Mouse (Mus musculus): Measurements from ENCODE around the gene March2. TPM values are rescaled to one million over a fixed set of nuclear protein-coding genes. Genes with fewer than 3 reads are reported as not detected.
"Not testable (repeated sequence)": the region's sequence is repeated elsewhere in the genome, so short reads cannot be mapped to it uniquely, and the experiment has no call there.

The March2 gene
- total RNA-seq (2022) = 10 to 100 TPM; 73.7 to 87.2 (median 80.7) TPM

DNA sequence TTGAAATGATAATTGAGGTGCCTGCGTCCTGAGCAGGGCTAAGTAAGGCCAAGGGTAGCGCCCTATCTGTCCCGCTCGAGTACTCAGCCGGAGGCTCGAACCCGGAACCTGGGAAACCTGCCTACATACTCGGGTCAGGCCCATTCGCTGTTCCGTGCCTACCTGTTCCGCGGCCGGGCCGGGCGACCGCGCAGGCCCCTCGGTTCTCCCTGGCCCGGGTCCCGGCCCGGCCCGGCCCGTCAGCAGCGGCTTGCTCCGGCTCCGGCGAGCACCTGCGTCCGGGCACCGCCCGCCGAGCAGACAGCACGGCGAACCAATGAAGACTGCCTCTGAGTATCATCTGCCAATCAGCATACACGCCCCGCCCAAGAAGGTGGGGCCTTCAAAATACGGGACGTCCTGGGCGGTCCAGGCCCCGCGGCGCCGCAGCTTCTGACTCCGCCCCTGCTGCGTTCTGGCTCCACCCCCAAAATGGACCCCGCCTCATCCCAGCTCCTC lies at the start of gene March2:
Gene March2, minus strand, starts transcription at position 287 of the 498 bp plus-strand sequence.
- DNase-seq (ENCODE audit: low spot score in 2 of 2) = peak; percentile 95 to 96

DNA sequence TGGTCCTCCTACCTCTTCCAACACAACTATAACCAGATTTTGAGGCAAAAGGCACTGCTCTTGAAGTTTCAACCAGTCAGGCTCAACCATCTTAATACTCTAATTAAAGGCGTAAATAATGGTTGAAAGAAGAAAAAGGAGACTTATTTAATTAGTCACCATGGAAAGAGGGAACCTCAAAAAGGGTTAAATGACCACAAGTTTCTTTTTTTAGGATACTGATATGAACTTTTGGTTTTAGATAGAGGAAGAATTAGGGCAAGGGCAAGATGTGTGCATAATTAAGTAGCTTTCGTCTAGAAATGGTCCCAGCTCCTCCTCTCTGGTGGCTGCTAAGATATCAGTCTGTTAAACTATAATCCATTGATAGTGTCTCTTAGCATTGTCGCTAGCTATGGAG lies 47.9 kb upstream of the March2 start:
- DNase-seq (ENCODE audit: low spot score in 2 of 2) = no peak

DNA sequence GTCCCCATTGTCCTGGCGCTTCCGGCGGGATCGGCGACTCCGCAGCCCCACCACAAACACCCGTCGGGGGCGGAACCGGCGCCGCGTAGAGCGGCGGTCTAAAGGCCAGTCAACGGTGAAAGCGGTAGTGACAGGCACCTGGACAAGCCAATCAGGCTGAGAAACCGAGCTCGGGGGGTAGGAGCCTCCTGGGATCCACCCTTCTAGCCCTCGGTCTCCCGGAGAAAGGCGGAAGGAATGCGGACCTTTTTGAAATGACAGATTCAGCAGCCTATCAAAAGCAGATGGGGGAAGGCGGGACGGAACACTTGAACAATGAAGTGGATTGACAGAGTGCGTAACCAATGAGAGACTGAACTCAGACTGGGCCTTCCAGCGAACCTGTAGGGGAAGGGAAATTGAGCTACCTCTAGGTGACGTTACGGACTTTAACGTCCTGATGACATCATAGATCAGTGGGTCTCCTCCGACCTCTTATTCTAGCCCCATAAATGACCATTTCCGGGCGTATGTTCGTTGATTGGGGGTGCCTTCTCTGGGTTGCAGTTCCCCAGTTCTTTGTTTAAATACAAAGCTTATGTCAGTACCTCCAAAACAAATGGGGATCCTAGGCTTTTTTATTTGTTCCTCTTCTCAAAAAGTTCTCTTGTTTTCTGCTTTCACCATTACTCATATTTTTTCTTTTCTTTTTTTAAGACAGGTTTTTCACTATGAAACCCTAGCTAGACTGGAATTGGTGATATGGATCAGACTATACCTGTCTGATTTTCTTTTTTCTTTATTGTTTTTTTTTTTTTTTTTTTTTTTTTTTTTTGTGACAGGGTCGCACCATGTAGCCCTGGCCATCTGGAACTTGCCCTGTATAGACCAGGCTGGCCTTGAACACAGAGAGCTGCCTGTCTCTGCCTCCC lies 42.0 kb upstream of the March2 start, which contains the start of gene Rab11b:
Gene Rab11b, minus strand, starts transcription at position 276 of the 911 bp plus-strand sequence.
- DNase-seq (ENCODE audit: low spot score in 2 of 2) = peak; percentile 100

DNA sequence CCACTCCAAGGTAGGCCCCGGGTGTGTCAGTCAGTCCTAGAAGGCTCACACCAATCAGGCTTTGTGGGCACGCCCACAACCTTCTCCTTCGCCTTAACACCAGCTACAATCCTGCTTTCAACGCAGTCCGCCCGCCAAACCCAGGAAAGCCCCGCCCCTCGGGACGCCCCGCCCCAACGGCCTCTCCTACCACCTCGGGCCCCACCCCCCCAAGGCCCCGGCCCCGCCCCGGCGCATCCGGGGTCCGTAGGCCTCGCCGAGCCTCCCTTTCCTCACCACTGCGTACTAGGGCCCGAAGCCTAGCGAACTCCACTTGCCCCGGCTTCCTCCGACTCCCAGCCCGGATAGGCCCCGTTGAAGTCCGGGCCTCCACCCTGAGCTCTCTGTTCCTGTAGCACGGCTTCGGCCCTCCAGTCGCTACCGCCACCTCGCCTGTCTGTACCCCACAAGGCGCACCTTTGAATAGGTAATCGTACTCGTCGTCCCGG lies 41.3 kb upstream of the March2 start:
- DNase-seq (ENCODE audit: low spot score in 2 of 2) = peak; percentile 82 to 85

DNA sequence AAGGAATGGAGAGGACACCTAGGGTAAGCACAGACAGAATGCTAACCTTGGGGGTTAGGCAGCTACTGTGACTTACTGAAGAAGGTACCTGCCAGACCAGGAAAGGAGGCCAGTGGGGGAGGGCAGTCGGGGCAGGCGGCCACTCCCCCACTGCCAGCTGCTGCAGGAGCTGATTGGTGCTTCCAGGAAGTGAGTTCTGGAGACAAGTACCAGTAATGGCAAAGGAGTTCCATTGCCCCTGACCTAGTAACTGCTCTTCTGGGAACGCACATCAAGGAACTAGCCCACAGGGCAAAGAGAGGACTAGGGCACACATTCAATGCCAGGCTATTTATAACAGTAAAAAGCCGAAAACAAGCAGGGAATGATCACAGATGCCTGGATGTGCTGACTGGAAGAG lies 38.8 kb upstream of the March2 start:
- DNase-seq (ENCODE audit: low spot score in 2 of 2) = no peak

DNA sequence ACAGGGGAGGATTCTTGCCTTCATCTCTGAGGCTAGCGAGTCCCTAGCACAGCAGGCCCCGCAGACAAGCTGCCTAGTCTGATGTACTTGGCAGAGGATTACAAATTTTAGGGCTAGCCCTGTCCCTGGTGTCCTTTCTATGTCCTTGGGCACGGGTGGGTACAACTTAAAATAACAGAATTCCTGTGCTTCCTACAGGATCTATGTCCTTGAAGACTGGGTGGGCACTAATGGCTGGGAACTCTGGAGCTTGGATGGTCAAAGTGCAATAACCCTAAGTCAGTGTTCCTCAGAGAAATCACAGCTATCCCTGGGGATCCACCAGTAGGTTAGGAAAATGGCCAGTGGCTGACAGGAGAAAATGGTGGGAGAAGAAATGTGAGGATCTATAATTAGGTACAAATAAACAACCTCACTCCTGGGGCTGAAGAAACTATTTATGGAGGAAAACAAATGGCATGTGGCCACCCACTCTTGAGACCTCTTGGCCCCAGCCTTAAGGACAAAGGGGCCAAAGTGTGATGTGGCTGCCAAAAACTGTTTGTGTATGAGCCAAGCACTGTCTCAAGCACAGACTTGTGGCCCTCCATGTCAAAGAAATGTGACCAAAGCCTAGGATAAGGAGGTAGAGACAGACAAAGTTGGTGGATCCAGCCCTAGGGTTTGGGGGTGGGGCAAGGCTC lies 37.8 kb upstream of the March2 start:
- DNase-seq (ENCODE audit: low spot score in 2 of 2) = no peak

DNA sequence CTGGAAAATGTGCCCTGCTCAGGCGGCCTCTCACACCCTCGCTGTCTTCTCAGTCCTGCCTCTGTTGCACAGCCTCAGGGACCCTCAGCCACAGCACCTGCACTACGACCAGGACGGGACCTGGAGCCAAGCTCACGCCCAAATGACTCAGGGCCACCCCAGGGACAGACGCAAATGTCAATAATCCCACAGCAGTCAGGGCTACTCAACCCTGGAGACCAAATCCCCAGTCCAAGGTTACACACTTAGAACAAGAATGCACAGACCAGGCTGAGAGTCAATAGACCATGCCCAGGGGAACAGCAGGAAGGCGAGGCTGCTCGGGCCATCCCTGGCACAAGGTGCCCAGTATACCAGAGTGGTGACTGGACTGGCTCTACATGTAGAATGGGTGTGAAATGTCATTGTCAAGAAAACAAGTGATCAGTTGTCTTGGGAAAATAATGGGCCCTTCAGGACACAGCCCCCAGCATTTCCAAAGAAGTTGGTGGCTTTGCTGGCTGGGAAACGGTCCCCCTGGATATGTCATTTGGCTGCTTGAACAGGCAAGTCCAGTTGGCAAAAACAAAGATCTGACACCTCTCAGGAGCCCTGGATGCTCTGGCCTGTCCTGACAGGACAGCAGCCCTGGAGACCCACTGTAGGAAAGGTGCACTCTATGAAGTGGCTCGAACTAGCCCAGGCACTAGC lies 37.1 kb upstream of the March2 start:
- DNase-seq (ENCODE audit: low spot score in 2 of 2) = no peak

DNA sequence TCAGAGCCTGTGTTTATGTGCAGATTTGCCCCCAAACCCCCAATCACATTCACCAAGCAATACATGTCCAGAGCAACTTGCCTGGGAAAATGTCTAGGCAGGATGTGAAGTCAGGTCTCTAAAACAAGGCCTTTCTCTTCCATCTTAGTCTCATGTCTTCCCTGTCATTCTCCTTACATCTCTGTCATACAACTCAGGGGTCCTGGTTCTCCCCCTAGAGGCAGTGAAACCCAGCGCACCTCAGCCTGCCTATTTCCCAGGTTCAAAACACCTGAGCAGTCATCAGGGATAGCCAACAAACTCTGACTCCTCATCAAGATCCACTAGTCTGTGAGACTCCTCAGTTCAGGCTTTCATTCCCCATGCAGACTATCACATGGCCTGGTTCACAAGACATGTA lies 36.2 kb upstream of the March2 start:
- DNase-seq (ENCODE audit: low spot score in 2 of 2) = no peak

DNA sequence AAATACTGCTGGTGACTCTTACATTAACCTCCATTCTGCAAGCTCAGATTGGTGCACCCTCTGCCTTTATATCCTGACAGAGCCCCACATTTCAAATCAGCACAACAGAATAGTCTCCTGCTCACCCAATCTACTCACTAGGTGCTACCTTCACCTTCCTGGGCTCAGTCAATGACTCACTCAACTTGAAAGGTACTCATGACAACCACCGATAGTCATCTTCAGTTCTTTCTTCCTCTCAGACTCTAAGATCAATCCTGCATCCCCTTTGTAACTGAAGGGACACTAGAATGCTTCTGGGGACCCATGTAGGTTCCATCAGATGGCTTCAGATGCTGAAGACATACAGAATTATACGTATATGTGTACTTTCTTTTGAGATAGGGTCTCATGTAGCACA lies 33.8 kb upstream of the March2 start:
- DNase-seq (ENCODE audit: low spot score in 2 of 2) = no peak

DNA sequence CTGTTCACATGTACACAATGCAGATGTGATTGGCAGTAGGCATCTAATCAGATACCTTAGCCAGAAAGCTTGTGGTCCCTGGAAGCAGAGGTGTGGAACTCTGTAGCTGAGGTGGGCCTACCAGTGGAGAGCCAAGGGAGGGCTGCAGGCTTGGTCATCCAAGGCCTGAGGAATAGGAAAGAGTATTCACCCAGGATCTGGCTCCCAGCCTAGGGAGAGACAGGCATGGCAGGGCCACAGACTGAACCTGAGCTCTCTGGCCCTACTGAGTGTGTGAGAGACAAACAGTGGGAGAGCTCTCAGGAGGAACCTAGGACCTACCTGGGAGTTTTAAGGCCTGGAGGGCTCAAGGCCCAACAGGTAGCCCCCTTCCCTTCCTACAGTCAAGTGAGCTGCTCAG lies 32.7 kb upstream of the March2 start:
- DNase-seq (ENCODE audit: low spot score in 2 of 2) = no peak

DNA sequence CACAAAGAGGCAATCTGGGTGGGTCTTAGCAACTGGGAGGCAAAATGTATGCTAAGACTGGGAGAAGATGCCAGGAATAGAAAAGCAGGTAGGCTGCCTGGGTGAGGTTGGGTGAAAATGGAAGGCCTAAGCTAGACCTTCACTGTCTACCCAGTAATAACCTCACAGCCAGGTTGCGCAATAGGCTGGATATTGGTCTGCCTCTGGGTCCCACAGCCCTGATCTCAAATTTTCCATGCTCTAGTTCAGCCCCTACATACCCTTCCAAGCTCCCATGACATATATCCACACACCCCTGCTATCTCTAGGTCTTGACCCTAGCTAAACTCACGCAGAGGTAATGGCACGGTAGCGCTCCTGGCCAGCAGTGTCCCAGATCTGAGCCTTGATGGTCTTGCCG lies 31.0 kb upstream of the March2 start:
- DNase-seq (ENCODE audit: low spot score in 2 of 2) = no peak

DNA sequence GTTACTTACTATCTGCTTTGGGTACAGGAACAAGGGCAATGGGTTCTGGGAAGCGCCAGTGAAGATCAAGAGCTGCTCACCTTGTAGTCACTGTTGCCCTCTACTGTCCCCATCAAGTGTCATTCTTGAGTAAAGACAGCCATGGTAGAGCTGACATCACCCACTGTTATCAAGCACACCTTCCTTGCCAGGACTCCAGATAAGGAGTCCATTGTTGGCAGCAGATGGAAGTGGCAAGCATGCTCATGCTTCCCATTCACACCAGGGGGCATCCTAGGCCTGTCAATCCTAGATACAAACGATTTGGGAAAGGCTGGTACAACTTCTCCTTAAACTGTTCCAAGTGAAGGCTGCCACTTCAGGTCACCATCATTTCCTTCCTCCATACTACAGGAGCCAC lies 27.5 kb upstream of the March2 start:
- DNase-seq (ENCODE audit: low spot score in 2 of 2) = no peak

DNA sequence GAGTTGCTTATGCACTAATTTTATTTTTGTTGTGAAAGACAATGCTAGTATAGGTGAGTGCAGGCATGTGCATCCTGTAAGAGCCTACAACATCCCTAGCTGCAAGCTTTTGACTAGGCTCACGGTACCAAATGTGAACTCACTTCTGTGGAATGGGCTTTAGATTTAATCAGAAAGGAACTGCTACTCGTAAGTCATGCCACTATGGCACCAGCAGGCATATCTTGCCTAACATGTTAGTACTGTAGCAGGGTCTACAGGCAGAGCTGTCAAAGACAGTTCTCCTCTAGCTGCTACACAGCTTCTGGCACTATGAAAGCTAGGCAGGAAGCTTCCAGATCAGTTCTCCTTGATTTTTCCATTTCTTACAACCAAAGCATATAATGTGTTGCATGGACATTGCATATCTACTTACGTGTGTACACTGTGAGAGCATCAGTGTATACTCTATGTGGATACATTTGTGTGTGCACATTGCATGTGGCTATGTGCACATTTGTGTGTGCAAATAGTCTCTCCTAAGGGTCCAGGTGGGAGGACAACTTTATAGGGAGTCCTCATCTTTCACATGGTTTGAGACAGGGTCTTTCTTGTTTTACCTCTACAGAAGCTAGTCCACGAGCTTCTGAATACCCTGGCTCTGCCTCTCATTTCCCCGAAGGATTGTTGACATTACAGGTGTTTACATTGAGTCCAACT lies 26.4 kb upstream of the March2 start:
- DNase-seq (ENCODE audit: low spot score in 2 of 2) = no peak

DNA sequence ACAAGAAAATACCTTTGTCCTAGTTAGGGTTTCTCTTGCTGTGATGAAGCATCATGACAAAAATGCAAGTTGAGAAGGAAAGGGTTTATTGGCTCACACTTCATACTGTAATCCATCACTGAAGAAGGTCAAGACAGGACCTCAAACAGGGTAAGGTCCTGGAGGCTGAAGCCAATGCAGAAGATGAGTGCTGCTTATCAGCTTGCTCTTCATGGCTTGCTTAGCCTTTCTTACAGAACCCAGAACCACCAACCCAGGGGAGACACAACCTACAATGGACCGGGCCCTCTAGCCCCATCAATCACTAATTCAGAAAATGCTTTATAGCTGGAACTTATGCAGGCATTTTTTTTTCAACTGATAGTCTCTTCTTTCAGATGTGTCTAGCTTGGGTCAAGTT lies 23.9 kb upstream of the March2 start:
- no peak for DNase-seq (ENCODE audit: low spot score in 2 of 2)

DNA sequence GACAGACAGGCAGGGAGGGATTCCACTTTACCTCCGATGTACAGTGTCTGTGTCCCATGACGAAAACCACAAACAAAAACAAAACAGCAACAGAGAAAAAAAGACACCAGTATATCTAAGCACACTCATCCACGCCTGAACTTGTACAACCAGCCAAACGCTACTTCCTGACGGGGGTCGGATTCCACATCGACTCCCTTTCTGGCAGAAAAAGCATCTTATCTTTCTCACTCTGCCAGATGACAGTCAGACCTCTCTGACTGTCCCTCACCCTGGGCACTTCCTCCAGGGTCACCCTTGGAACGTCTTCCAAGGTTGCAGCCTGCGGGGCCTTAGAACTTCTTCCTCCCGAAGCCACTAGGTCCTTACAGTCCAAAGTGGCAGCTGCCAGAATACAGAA lies 15.1 kb upstream of the March2 start:
- DNase-seq (ENCODE audit: low spot score in 2 of 2) = not testable (repeated sequence)

DNA sequence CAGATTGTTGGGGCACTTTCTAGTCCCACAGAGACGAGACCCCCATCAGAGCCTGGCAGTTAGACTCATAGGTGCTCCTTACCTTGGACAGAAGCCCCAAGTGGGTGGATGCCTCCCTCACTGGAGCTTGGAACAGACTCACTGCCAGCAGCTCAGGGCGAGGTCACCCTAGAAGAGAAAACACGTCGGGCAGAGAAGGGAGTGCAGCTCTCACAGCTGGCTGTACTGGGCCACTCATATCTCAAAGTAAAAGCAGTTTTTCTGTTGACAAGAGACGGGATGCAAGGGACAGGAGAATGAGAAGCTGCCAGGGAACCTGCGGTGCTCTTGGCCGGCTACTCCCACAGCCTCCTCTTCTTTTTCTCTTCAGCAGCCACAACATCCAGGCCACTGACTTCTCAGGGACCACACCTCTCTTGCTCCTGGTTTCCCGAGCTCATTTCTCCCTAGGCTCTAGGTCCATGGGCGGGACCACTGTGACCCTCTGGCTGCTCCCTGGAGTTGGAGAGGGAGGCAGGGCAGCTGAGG lies 14.2 kb upstream of the March2 start:
- DNase-seq (ENCODE audit: low spot score in 2 of 2) = not testable (repeated sequence)

DNA sequence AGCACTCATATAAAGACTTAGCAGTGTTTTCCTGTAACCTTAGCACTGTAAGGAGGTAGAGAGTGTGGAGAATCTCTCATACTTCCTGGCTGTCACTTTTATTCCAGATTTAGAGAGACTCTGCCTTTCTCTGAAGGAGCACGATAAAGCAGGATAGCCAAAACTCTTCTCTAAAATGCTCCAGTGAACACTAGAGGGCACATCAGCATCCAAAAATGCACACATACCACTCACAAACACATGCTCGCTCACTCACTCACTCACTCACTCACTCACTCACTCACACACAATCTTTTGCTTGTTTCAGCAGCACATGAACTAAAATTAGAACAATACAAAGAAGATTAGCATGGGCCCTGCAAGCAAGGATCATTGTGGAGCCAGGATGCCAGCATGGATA lies 10.7 kb upstream of the March2 start:
- DNase-seq (ENCODE audit: low spot score in 2 of 2) = no peak

DNA sequence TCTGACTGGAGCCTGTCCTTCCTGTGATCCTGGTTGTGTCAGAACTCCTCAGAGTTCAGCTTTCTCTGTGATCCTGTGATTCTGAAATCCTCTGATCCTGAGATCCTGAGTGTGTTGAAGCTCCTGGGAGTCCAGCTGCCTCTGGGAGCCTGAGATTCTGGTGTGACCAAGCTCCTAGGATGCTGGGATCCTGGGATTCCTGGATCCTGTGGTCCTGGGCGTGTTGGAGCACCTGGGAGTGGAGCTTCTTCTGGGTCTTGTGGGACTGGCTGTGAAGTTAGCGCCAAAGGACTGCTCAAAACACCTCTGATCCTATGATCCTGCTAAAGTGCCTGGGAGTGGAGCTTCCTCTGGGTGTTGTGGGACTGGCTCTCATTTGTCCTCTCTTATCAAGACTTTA lies 9.9 kb upstream of the March2 start:
- no peak for DNase-seq (ENCODE audit: low spot score in 2 of 2)

DNA sequence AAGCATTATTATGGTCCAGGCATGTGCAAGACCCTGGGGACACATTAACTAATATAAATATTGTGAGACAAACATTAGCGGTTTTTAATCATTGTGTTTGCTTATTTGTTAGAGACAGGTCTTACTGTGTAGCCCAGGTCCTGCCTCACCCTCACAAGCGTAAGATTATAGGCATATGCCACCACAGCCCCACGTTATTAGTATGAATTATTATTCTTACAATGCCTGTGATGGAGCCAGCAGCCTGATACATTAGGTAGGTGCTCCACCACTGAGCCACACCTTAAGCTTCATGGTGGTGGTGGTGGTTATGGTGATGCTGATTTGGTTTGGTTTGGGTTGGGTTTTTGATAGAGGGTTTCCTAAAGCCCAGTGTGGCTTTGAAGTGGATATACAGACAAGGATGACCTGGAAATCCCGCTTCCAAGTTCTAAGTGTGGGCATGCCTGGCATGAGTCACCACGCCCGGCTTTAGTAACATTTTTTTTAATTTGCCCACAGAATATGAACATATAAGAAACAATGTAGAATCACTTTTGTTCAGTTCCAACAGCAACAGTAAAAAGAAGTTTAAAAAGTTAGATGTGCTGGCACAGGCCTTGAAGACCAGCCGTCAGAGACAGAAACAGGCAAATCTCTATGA lies 1.4 kb upstream of the March2 start:
- DNase-seq (ENCODE audit: low spot score in 2 of 2) = no peak

All from layer of hippocampus, adult 8-10 months (tissue).